Mouse (Mus musculus): Measurements from ENCODE around the gene Pet100. TPM values are rescaled to one million over a fixed set of nuclear protein-coding genes. Genes with fewer than 3 reads are reported as not detected.
"Not testable (repeated sequence)": the region's sequence is repeated elsewhere in the genome, so short reads cannot be mapped to it uniquely, and the experiment has no call there.

The Pet100 gene
- polyA plus RNA-seq (2015; fragmentation: Nextera tagmentation; extraction: Ambion mirVana) = 72.7 and 104 TPM in 2 replicates

DNA sequence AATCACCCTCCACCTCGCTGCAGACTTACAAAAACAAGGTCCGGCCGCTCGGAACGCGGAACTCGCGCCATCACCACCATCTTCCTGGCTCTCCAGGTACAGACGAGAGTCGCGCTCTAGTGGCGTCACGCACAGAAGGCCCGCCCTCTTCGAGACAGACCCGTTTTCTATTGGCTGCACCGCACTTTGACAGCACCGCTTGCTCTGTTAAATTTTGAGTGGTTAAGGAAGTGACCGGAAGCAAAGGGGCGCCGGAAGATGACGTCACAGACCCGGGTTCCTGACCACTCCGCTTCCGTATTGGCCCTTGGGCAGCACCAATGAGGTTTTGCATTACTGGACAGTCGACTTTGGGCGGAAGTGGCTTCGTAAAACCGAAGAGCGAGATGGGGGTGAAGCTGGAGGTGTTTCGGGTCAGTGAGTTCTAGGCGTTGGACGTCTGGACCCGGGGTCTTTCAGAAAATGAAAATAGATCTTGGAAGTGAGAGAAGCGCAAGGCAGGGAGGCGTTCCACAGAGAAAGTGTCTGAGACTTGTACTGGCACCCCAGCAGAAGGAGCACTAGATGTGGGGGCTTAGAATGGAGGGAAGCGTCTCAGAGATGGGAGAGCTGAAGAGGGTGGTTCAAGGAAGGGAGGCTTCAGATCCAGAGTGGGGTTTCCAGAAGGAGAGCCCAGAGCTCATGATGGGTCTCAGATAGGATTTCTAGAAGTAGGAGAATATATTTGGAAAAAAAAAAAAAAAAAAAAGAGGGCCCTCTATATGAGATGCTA, at the start of gene Pet100, which contains the start of gene Xab2:
Gene Pet100 (plus strand): TSS at position 350 of the 772 bp plus-strand sequence.
Gene Xab2 (minus strand): TSS at position 118 of the 772 bp plus-strand sequence.
- ATAC-seq (replicated peaks; ENCODE audit: insufficient number of reproducible peaks, insufficient read depth, low FRiP score, low read depth) = peak; percentile 98
- peak within 1 kb of the TSS; percentile 86 for H3K4me3 ChIP-seq
- H3K4me1 ChIP-seq (replicated peaks) = peaks cover 18% of the 10 kb centered on the region
- H3K4me2 ChIP-seq = peak within 1 kb of the TSS; percentile 84
- no peaks in the 10 kb centered on the region for H3K27me3 ChIP-seq
- no peaks in the 10 kb centered on the region for H3K9me3 ChIP-seq (replicated peaks)
- 0 out of 2 replicates have a peak within 1 kb of the TSS, but pooled peaks have one; percentile 8 for H3K27ac ChIP-seq
- under 1% methylated on average over 37 of the region's 37 CpGs for WGBS
- H3K9ac ChIP-seq = peak within 1 kb of the TSS; percentile 76
- H3K36me3 ChIP-seq = peaks cover 20% of the 10 kb centered on the region

GRCm38 (mm10) chr8:3574546-3574945, 46.8 kb upstream of the Pet100 start:
- no peak overlapping the region for H3K4me3 ChIP-seq
- no peaks in the 10 kb centered on the region for H3K36me3 ChIP-seq
- 89% methylated on average over 3 of the region's 3 CpGs for WGBS
- no peak for ATAC-seq (replicated peaks; ENCODE audit: insufficient number of reproducible peaks, insufficient read depth, low FRiP score, low read depth)
- no peak overlapping the region for H3K4me2 ChIP-seq
- no peak overlapping the region for H3K9ac ChIP-seq
- H3K4me1 ChIP-seq (replicated peaks) = no peaks in the 10 kb centered on the region
- no peak overlapping the region for H3K27ac ChIP-seq
- H3K9me3 ChIP-seq (replicated peaks) = no peaks in the 10 kb centered on the region
- no peaks in the 10 kb centered on the region for H3K27me3 ChIP-seq

DNA sequence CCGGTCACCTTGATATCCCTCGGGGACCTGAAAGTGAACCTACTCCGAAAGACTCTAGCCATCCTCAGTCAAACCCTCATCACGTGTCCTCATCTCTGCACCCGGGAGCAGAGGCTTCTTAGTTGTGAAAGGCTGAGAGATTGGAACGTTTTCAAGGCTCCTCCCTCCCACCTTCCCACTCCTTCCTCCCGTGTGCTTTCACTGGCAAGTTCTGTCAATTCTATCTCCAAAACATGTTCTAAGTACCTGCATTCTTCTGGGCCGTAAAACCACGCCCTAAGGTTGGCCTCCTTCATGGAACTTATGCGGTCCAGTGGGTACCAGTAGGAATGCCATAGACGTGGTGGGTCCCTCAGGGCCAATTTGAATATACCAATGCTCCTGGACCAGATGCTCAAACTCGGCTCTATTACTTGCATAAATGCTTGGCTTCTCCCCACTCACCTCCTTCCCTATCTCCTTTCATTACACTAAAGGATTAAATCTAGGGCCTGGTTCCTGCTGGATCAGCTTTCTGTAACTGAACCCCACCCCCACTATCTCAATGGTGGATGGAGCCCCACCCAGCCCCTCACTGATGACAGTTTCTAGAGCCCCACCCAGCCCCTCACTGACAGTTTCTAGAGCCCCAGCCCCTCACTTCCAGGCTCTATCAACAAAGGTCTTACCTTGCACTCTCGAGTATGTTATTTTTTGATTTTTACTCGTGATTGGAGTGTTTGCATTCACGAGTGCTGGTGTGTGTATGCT, 45.0 kb upstream of the Pet100 start:
- Histone ChIP-seq H3K4me3 (no peak overlapping the region), H3K4me2 (no peak overlapping the region), H3K9me3 (replicated peaks) (no peaks in the 10 kb centered on the region), H3K27ac (no peak overlapping the region), H3K9ac (no peak overlapping the region), H3K27me3 (no peaks in the 10 kb centered on the region), H3K36me3 (no peaks in the 10 kb centered on the region), H3K4me1 (replicated peaks) (no peaks in the 10 kb centered on the region)
- no peak for ATAC-seq (replicated peaks; ENCODE audit: insufficient number of reproducible peaks, insufficient read depth, low FRiP score, low read depth)
- WGBS = 73% methylated on average over 15 of the region's 15 CpGs

DNA sequence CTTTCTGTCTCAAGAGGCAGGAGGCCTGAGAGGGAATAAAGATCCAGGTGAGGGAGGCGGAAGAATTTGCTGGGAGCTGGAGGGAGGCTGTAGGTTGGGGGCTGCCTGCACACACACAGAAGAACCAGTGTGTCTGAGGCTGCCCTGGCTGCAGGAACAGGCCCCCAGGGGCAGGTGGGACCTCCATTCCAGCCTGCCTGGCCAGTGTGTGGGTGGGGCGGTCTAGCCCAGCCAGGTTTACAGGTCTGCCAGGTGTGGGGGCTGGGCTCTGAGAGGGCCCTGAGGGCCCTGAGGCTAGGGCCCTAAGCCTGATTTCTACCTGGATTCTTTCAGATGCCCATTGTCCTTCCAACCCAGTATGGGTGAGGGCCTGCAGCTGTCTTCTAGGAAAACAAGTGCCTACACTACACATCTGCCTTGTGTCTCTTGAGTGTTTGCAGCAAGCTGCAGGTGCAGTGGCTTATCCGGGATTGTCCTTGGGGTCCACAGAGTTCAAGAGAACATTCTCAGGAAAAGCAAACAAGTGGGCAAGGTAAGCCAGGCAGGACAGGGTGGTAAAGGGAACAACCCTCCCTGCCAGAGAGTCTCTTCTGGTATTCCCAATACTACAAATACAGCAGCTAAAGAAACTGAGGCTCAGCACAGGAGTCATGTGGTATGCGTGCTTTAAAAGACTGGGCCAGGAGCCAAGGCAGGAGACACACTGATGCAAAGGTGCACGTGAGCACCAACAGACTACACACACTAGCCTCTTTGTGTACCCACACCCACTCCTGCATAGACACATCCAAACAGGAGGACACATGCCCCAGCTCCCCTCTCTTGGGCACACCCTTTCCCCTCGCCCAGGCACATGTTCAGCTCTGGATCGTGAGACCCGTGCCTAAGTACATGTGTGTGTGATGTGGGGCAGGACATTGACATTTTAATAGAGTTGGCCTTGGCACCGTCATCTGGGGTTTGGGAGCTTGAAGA, 41.7 kb upstream of the Pet100 start:
- Histone ChIP-seq H3K27me3 (no peaks in the 10 kb centered on the region), H3K4me2 (no peak overlapping the region), H3K27ac (no peak overlapping the region), H3K9ac (no peak overlapping the region), H3K4me1 (replicated peaks) (no peaks in the 10 kb centered on the region), H3K4me3 (no peak overlapping the region), H3K9me3 (replicated peaks) (no peaks in the 10 kb centered on the region), H3K36me3 (no peaks in the 10 kb centered on the region)
- WGBS = 75% methylated on average over 9 of the region's 9 CpGs
- no peak for ATAC-seq (replicated peaks; ENCODE audit: insufficient number of reproducible peaks, insufficient read depth, low FRiP score, low read depth)

DNA sequence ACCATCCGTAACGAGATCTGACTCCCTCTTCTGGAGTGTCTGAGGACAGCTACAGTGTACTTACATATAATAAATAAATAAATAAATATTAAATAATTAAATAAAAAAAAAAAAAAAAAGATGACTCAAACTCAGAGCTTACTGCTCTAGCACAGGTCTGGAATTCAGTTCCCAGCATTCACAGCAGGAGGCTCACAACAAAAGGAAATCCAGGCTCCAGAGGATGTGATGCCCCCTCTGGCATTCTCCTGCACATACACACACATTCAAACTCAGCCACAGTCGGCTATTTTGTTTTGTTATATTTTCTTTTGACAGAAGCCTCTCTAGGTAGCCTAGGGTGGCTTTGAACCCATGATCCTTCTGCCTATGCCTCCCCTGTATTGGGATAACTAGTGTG, 39.4 kb upstream of the Pet100 start:
- H3K36me3 ChIP-seq; H3K4me3 ChIP-seq; H3K4me2 ChIP-seq; H3K9ac ChIP-seq; H3K9me3 ChIP-seq (replicated peaks); ATAC-seq (replicated peaks; ENCODE audit: insufficient number of reproducible peaks, insufficient read depth, low FRiP score, low read depth); H3K4me1 ChIP-seq (replicated peaks); H3K27me3 ChIP-seq; H3K27ac ChIP-seq: not testable (repeated sequence)
- WGBS = 80% methylated on average over 3 of the region's 3 CpGs

GRCm38 (mm10) chr8:3586452-3586851, 34.9 kb upstream of the Pet100 start:
- no peak for ATAC-seq (replicated peaks; ENCODE audit: insufficient number of reproducible peaks, insufficient read depth, low FRiP score, low read depth)
- Histone ChIP-seq H3K4me2 (no peak overlapping the region), H3K27me3 (peaks cover 20% of the 10 kb centered on the region), H3K36me3 (no peaks in the 10 kb centered on the region), H3K9me3 (replicated peaks) (no peaks in the 10 kb centered on the region), H3K27ac (no peak overlapping the region), H3K4me3 (no peak overlapping the region), H3K9ac (no peak overlapping the region), H3K4me1 (replicated peaks) (peaks cover 11% of the 10 kb centered on the region)
- 87% methylated on average over 2 of the region's 2 CpGs for WGBS

- 5% methylated on average over 7 of the region's 7 CpGs for WGBS
- Histone ChIP-seq H3K9me3 (replicated peaks) (no peaks in the 10 kb centered on the region), H3K9ac (peak within 1 kb of the TSS; percentile 71), H3K27ac (no peak within 1 kb of the TSS), H3K36me3 (no peaks in the 10 kb centered on the region), H3K4me1 (replicated peaks) (peaks cover 11% of the 10 kb centered on the region), H3K4me2 (peak within 1 kb of the TSS; percentile 100), H3K27me3 (peaks cover 20% of the 10 kb centered on the region), H3K4me3 (peak within 1 kb of the TSS; percentile 68)
- no peak for ATAC-seq (replicated peaks; ENCODE audit: insufficient number of reproducible peaks, insufficient read depth, low FRiP score, low read depth)
Observed at GRCm38 (mm10) chr8:3586993-3587390, 34.4 kb upstream of the Pet100 start, which contains the start of gene Camsap3. Gene Camsap3, plus strand, starts transcription at chr8:3587293.

- Histone ChIP-seq H3K4me1 (replicated peaks) (peaks cover 11% of the 10 kb centered on the region), H3K27ac (no peak overlapping the region), H3K9me3 (replicated peaks) (no peaks in the 10 kb centered on the region), H3K4me2 (peak overlapping the region; percentile 100), H3K4me3 (peak overlapping the region; percentile 68), H3K27me3 (peaks cover 20% of the 10 kb centered on the region), H3K36me3 (no peaks in the 10 kb centered on the region), H3K9ac (peak overlapping the region; percentile 71)
- WGBS = under 1% methylated on average over 76 of the region's 77 CpGs
- no peak; the same call in 1 of the 2 replicates for ATAC-seq (replicated peaks; ENCODE audit: insufficient number of reproducible peaks, insufficient read depth, low FRiP score, low read depth)
Observed at GRCm38 (mm10) chr8:3587391-3588257, 33.7 kb upstream of the Pet100 start.

GRCm38 (mm10) chr8:3588258-3588633, 33.1 kb upstream of the Pet100 start:
- H3K4me3 ChIP-seq = peak overlapping the region; percentile 68
- H3K4me2 ChIP-seq = peak overlapping the region; percentile 100
- H3K9me3 ChIP-seq (replicated peaks) = no peaks in the 10 kb centered on the region
- no peaks in the 10 kb centered on the region for H3K36me3 ChIP-seq
- no peak overlapping the region for H3K27ac ChIP-seq
- peaks cover 11% of the 10 kb centered on the region for H3K4me1 ChIP-seq (replicated peaks)
- WGBS = 12% methylated on average over 11 of the region's 11 CpGs
- ATAC-seq (replicated peaks; ENCODE audit: insufficient number of reproducible peaks, insufficient read depth, low FRiP score, low read depth) = peak; percentile 34
- H3K9ac ChIP-seq = peak overlapping the region; percentile 71
- H3K27me3 ChIP-seq = peaks cover 20% of the 10 kb centered on the region

DNA sequence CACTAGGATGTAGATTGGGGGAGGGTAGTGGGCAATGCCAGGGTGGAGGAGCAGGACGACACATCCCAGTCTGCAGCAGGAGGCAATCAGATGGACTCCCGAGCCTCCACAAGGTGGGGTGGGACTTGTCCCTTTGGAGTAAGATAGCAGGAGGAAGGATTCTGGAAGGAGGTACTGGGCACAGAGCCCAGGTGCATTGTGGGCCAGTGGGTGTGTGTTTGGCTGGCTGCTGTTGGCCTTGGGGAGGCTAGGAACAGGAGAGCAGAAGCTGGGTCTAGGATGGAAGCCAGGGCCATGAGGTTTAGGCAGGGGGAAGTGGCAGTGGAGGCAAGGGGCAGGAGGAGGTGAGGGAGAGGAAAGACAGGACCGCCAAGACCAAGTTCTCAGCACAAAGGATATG, 27.9 kb upstream of the Pet100 start:
- Histone ChIP-seq H3K4me3 (no peak overlapping the region), H3K36me3 (no peaks in the 10 kb centered on the region), H3K27me3 (no peaks in the 10 kb centered on the region), H3K9me3 (replicated peaks) (no peaks in the 10 kb centered on the region), H3K4me2 (no peak overlapping the region), H3K27ac (no peak overlapping the region), H3K9ac (no peak overlapping the region), H3K4me1 (replicated peaks) (0 out of 2 replicates have a peak, but pooled peaks cover 4% of the 10 kb centered on the region)
- WGBS = 52% methylated on average over 3 of the region's 3 CpGs
- ATAC-seq (replicated peaks; ENCODE audit: insufficient number of reproducible peaks, insufficient read depth, low FRiP score, low read depth) = no peak

Data from heart, embryonic 15.5 days (tissue).